Mouse (Mus musculus) liver, postnatal 0 days (tissue): ENCODE data around the gene Faiml.

Experiments
- CTCF ChIP-seq: sonication (generic); IDR thresholded peaks from 2 replicates; pipeline ENCODE4 v1.5.1; 2016; ENCODE audit warnings: antibody characterized with exemption, low read depth
- EP300 ChIP-seq: IDR thresholded peaks from 2 replicates; pipeline ENCODE4 v1.6.1; 2016; ENCODE audit warnings: antibody characterized with exemption, low read depth, mild to moderate bottlenecking

- no peak for TF ChIP-seq CTCF
- TF ChIP-seq EP300, result no peak
Observed at GRCm38 (mm10) chr9:99237139-99237538, at the start of gene Faiml.
